Mouse (Mus musculus) adrenal gland, postnatal 36 days (tissue): ENCODE data around the gene Nrxn3. TPM values are rescaled to one million over a fixed set of nuclear protein-coding genes. Genes with fewer than 3 reads are reported as not detected.

Experiments used
- DNase-seq, 2 experiments: peaks; one replicate each; pipeline ENCODE4 v3.0.0; 2021; ENCODE audit warnings: mixed read lengths in 1 of 2
- total RNA-seq, 2 experiments: library from RNA; stranded (reverse); gene quantifications; 2 replicates each; pipeline ENCODE4 v1.2.3; 2021

The Nrxn3 gene
- total RNA-seq, 2 experiments from 2014 or later = 0.20 TPM; not detected in 1

DNA sequence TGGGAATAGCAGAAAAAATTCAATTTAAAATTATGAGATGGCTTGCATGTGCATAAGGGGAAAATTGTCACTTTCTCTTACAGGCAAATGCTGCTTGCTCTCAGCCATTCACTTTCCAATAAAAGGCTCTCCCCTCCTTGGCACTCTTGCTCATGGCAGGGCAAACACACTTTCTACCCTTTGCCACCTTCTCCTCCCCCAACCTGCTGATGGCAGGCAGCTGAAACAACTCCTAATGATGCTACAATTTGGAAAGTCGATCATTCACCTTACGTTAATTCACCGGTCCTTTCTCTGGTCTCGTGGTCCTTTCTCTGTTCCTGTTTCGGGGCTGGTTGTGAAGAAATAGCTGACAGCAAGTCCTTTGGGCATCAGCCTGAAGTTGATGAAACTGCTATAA lies 1091.0 kb downstream of the Nrxn3 start:
- DNase-seq = no peak

GRCm38 (mm10) chr12:89814536-89814935 lies 1091.9 kb downstream of the Nrxn3 start:
- no peak for DNase-seq

DNA sequence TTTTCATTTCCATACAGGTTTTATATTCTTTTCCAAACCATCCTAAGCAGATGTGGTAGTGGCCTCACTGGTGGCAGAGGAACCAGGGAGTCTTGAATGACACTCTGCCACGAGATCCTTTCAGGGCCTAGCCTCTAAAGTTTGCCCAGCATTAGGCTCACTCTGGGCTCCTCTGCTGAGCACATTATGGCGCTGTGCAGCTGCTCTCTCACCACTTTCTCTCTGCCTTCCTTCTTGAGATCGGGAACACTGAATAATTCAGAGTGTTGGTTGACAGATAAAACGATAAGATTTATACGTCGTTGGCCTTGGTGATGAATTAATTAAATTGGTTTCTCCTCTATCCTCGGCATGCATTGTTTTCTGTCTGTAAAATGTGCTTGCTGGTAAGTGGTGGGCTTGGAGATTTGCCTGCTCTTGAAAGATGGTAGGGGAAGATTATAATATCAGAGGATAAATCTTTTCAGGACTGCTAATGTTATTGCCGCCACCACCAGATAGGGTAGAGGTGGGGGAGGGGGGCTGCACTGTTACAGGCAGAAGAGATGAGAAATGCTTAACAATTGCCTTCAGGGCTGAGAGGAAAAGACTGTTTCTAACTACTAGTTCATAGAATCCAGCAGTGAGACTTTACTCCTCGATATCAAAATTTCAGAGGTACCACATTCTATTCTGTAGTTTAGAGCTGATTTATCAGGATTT lies 1094.5 kb downstream of the Nrxn3 start:
- no peak for DNase-seq

DNA sequence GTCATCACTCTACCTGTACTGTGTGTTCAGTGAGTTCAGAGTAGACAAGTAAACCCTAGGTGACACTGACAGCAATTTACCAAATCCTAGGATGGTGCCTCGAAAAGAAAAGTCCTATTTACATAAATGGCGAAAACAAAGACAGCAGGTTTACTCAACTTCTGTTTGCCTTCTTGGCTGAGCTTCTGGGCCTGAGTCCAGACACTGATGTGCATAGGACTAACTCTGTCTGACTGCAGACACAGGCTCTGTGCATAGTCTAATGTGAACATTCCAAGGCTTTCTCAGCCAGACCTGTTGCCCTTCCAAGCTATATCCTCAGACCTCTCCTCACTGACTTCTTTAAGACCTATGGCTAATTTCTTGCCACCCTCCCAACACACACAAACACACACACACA lies 1095.5 kb downstream of the Nrxn3 start:
- no peak for DNase-seq

- no peak for DNase-seq
These were observed 1099.5 kb downstream of the Nrxn3 start for GRCm38 (mm10) chr12:89822141-89822540.

- no peak for DNase-seq
These were observed 1107.3 kb downstream of the Nrxn3 start for GRCm38 (mm10) chr12:89829927-89830326.

GRCm38 (mm10) chr12:89830350-89830749 lies 1107.7 kb downstream of the Nrxn3 start:
- DNase-seq = no peak

DNA sequence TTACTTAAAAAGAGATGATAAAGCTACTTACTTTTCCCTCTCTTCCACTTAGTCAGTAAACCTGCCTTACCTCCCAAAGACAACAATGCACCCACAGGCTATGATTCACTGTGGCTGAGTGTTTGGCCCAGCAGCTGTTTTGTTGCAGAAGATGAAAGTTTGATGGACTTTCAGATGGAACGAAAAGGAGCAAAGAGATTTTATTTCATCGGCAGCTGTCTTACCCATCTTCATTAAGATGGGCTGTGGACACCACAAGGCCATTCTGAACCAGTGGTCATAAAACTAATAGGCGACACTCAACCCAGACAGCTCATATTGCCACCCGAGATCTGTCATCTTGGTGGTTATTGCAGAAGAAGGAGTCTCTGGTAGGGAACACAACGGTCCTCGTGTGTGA lies 1108.6 kb downstream of the Nrxn3 start:
- DNase-seq = no peak

GRCm38 (mm10) chr12:89836271-89836670 lies 1113.6 kb downstream of the Nrxn3 start:
- DNase-seq = no peak

- no peak for DNase-seq
These were observed 1120.2 kb downstream of the Nrxn3 start for GRCm38 (mm10) chr12:89842861-89843260.

DNA sequence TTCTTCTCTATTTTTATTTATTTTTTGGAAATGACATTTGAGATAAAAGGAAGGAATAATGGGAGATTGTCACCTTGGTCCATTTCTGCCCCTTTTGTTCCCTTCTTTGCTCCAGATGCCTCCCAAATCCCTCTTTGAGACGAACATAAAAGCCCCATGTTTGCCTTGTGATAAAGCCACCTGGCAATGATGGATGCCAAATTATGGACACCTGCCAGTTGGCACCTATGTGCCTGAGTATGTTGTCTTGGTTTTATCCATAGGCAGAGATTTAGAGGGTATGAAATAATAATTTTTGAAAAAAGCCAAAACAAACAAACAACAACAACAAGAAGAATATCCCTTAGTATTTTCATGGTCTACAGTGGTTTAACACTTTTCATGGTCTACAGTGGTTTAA lies 1125.4 kb downstream of the Nrxn3 start:
- no peak for DNase-seq

GRCm38 (mm10) chr12:89854355-89854754 lies 1131.7 kb downstream of the Nrxn3 start:
- DNase-seq = no peak

DNA sequence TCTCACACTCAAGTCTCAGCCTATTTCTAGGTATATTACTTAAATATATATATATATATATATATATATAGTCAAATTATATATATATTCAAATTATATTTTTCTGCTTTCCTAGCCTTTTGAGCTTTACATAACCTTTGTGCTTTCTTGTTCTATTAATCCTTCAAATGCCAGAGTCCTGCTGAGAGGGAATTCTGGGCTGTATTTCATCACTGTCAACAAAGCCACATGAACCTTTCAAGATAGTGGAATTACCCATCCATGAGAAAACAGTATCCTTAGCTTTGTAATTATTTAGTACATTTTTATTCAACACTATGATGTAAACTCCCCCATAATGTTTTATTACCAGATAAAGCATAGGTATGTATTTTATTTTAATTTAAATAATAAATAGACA lies 1144.4 kb downstream of the Nrxn3 start:
- DNase-seq = no peak

DNA sequence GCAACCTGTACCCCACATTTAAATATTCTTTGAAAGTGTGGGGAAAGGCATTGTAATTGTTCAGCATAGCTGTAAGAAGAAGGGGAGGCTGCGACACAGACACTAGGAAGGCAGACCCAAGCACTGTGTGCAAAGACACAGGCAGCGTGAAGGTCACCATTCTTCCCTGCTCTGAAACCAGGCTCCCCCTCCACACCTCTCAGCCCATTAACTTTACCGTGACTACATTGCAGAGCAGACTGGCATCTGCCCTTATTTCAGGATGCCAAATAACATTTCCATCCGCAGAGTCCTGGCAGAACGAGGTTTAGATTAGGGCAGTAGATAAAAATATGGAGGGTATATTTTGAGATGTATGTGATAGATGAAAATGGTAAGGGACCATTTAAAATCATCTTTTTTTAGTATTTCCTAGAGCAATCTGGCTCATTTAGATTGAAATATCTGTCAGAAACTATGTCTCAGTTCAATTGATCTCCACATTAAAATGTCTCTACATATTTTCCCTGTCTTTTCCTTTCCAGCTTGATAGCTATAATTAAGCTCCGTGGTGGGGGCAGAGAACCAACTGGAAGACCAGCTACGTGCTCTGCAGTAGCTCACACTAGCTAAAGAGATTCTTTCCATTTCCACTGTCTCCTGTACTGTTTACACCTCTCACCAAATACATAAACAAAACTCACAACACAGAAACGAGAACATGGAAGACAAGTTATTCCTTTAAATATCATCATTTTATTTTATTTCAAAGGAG lies 1160.1 kb downstream of the Nrxn3 start:
- DNase-seq = no peak

- no peak for DNase-seq
These were observed 1161.9 kb downstream of the Nrxn3 start for GRCm38 (mm10) chr12:89884576-89884975.

DNA sequence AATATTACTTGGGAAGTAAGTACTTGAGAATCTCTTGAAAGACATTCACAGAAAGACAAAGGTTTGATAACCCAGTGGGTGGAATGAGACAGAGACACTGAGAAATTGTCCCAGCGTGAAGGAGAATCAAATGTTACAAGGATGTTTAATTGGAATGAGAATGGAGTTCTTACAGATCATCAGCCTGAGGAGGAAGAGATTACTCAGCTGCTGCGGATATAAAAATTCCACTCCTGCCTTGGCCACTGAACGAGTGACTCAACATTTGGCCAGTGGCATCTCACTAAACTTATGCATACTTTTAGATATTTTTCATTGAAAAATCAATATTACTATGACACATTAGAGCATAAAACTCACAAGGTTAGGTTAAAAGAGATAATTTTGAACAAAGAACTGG lies 1166.0 kb downstream of the Nrxn3 start:
- DNase-seq = no peak

DNA sequence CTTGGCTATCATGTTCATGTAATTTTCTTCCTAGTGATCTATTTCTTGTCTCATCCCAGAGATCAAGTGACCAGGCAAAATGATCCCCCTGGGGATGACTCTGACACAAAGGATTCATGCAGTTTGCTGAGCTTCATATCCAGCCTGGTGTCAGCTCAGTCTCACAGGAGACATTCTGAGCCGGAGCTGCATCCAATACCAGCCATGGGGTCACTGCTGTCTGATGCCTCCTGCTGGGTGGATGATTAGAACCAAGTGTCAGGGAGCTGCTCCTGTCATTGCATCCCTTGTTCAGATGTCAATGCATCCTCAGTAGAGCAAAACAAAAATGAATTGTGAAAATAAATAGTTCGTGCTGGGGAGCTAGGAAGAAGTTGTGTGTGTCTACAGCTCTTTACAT lies 1174.2 kb downstream of the Nrxn3 start:
- DNase-seq = no peak

GRCm38 (mm10) chr12:89909578-89909977 lies 1186.9 kb downstream of the Nrxn3 start:
- DNase-seq = no peak

DNA sequence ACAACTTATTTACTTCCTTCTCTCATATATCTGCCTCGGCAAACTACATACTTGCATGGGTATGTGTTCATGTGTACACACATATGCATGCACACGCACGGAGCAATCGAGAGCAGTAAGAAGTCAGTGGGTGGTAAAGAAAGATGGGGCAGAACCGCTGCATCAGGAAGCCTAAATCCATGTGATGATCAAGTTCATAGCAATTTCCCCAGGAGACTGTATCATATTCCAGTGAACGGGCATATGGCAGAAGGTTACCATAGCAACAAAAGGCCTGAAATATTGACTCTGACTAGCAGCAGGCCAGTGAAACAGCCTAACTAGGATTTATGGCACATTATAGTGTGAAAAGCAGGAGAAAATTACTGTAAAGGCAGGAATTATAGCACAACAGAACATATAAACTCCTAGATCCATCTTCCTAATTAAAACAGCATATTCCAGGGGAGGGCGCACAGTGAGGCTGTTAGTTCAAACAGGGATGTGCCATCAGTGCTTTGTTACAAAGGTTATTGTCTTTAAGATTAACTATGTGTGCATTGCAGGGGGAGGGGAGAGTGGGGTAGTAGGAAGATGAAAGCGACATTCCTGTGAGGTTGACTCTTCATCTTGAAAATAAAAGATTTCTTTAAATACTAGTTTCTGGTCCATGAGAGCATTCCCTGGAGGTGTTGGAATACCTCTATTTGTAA lies 1195.6 kb downstream of the Nrxn3 start:
- DNase-seq = no peak

DNA sequence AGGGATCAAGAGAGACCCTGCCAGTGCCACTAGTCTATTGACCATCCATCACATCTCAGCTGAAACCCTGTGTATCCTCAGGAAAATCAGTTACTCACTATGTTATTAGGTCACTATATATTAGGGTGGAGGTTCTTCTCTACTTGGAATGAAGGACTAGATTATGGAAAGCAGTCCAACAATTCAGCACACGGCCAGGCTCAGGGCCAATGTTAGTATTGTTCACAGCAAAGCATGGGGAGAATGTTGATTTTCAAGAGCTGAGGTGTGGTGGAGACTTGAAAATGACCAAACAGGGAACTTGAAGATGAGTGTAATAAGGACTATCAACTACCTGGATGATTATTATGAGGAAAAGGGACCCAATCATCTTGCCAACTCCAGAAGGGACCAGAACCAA lies 1209.7 kb downstream of the Nrxn3 start:
- DNase-seq = no peak

- no peak for DNase-seq
These were observed 1211.0 kb downstream of the Nrxn3 start for GRCm38 (mm10) chr12:89933630-89934029.

DNA sequence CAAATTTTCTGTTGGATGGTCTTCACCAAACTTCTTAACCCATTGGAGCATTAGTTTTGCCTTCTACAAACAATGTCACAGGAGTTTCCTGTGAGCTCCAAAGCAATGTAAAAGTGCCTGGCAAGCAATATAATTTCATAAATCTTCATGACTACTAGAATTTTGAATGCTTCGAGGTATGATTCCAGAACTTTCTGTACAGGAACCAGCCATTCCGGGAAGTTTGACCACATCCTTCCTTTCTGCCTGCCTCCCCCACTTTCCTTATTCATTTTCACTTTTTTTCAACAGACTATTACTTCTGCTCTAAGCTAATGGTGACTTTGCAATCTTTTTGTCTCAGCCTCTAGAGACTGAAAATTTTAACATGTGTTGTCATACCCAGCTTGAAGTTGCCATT lies 1218.1 kb downstream of the Nrxn3 start:
- DNase-seq = no peak

DNA sequence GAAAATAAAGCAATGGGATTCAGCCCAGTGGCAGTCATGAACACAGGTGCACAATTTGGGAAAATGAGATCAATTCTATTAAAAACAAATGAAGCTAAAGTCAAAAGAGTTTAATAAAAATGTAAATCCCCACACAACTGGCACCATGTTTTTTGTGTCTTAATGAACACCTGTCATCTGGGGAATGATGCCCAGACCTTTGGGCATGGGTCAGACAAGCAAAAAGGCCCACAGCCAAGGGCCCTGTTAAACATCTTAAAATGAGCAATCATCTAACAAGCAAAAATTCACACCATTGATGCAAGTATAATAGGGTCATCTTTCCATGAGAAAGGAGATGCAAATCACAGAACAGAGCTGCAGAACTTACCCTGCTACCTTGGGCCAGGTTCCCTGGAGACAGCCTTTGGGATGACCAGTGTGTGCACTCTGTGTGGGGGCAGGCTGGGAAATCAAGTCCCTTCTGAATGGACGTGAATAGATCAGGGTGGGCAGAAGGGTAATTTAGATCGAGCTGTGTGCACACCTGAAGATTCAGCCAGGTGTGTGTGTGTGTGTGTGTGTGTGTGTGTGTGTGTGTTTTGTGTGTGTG lies 1223.3 kb downstream of the Nrxn3 start:
- no peak for DNase-seq
